Mouse (Mus musculus) monocyte, adult 2 months (primary cell): Measurements from ENCODE around the gene Hspb3.
A peak's percentile ranks its signal among the peaks of the same experiment; 100 is the strongest.

Experiments used
- DNase-seq, 2 experiments: peaks; one replicate each; pipeline ENCODE4 v3.0.0; 2022; ENCODE audit warnings: low spot score in 2 of 2, low read depth in 1 of 2

Hspb3 gene

DNA sequence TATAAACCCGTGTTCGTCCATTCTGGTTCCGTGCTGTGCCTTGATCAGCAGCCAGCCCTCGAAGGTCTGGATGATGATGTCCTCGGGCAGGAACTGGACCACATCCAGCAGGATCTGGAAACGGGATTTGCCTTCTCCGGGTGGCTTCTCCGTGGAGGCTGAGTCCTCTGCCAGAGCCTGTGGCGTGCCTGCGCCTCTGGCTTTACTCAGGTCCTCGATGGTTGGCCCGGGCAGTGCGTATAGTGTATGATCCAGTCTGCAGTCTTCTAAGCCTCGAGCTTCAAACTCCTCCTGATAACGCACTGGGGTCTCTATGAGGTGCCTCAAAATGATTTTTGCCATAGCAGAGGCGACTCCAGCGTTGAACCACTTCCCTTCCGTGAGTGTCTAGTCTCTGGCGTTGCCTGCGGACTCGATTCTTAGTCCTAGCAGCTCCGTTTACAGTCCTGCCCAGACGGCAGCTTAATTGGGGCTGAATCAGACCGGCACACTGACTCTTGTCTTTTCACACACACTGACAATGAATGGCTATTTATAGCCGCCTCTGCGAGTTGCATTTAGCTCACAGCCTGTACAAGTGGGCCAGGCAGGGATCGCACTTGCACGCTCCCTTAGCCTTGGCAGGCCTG, at the start of gene Hspb3:
Gene Hspb3 (minus strand): TSS at position 526 of the 629 bp plus-strand sequence.
- no peak for DNase-seq

DNA sequence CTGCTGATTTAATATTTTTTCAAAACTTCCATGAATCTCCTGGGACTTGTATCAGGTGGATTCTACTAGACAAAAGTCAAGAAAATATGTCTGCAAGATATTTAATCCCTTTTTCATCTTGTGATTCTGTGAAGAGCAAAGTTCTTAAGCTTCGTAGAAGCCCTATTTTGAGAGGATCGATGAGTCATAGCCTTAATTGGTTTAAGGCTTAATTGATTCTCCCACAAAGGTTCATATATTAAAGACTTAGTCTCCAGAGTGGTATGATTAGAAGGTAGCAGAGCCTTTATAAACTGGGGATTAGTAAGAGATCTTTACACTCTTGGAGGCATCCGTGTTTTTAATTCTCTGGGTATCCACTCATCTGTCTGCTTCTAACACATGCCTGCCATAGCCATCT, 49.7 kb upstream of the Hspb3 start:
- DNase-seq, result no peak

DNA sequence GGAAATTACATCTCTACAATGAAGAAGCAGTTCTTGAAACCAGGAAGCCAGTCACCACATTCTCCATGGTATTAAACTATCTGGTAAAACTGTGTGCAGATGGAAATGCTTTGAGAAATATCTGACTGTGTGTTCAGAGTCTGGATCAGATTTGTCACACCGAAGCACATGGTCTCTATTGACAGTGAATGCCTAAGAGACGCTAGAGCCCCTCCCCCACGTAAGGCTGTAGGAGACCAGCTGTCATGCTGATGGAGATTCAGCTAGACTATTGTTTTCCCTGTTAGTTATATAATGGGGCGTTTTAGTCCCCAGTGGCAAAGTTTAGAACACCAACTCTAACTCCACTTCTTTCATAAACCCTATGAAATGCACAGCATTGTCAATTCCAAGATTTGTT, 42.7 kb upstream of the Hspb3 start:
- DNase-seq, result no peak

DNA sequence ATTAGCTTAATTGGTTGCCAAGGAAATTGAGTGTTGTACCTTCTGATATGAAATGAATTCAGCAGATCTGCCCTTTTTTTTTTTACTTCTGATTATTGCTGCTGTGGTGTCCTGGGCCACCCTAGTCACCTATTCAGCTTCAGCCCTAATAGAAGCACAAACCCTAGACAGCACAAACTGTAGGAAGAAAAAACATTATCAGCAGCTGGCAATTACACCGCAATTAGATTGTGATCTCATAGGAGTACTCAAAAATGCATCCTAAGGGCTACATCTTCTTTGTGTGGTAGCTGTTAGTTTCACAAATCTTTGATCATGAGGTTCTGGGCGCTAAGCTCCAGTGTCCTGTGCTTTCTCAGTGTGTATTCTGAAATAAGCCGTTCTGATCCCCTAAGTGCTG, 37.7 kb upstream of the Hspb3 start:
- no peak for DNase-seq

DNA sequence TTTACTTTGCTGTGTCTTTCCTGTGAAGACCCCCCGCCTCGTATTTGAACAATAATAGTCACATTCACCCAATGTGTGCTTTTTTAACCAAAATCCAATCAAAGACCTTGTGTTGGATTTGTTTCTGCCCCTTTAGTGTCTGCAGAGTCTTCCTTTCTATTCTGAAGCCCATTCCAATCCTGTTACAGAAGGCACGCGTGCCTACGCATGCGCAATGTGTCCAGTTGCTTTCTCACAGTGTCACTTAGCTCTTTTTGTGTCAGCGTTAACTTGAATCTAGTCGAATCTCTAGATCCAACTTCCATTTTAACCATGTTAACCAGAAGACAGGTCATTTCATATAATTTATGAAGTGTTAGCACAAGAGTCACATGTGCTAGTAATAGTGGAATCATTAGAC, 36.5 kb upstream of the Hspb3 start:
- DNase-seq, result no peak

DNA sequence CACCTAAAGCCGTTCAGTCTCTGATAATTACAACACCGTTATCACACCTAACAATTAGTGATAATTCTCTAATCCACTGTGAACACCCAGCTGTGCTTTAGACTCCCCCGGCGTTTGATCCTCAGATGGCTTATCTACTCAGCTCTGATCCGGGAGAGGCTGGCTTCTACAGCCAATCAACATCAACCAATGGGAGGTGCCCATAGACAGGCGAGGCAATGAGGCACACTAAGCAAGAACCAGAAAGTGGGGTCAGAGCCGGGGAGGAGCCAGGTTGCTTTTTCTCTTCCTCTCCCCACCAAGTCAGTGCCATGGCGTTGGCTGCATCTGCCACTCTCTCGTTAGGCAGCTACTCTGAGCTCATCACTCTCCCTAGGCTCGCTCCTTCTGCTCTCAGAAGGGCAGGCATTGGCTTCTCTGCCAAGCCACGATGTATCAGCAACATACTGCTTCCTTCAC, 36.0 kb upstream of the Hspb3 start:
- DNase-seq, result no peak

DNA sequence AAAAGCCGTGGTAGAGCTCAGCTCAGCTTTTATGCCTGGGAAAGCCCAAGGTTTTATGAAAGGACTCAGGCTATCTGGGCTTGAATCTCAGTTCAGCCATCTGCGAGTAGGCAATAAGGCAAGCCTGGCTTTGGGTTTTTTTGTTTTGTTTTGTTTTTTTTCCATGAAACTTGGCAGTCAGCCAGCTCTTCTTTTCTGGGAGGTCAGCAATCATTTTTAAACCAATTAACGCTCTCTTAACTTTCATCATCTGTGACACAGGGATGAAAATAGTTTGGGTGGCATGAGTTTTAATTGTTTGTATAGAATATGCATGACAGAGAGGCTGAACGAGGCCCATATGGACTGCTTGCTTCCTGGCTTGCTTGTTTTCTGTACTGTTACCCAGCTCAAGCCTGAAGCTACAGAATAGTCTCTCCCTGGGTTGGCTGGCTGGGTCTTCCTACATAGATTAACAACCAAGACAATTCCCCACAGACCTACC, 33.4 kb upstream of the Hspb3 start:
- no peak for DNase-seq

DNA sequence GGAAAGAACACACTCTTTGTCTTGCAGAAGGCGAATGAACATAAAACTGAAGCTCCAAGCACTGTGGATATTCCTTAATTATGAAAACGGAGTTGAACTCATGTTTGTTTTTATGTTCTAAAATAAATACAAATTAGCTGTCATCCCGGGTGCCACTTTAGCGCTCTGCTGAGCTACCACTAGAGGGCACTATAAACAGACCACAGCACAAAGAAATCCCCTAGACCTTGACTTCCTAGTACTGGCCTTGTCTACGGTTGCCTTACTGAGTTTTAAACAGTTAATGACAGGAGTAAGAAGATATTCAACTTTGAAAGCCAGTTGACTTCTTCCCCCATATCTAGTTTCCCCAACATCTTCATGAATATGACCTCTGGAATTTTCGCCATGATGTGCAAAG, 29.9 kb upstream of the Hspb3 start:
- DNase-seq, result no peak

DNA sequence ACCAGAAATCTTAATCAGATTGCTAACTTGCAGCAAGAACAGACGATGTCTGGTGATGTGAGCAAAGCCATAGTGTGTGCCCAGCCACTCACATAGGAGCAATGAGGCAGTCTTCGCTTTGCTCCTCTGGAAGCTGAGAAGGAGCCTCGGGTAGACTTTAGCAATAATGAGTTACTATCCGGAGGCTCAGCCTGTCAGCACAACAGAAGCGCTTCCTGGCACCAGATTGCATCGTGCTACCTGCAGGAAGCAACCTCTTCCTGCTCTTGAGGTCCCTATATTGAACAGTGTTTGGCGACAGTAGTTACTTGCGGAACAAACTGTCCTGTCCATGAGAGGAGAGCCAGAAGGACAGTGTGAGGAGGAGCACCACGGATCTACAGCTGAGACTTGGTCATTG, 28.2 kb upstream of the Hspb3 start:
- DNase-seq, result no peak

DNA sequence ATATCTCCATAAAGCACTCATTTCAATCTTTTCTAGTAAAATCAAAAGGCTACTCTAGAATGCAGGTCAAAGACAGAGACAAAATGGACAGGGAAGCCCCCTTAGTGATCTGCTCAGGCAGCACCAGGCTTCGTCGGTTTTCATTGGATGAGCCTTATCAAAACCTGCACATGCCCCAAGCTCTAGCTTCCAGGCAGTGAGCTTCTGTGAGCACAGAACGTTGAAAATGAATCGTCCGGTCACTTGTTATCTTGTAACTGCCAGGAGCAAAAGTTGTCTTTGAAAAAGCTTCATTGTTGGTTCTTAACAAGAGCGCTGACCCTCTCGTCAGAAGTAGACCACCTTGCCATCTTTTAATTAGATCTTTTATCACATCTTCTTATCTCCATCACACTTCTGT, 26.4 kb upstream of the Hspb3 start:
- DNase-seq, result no peak

DNA sequence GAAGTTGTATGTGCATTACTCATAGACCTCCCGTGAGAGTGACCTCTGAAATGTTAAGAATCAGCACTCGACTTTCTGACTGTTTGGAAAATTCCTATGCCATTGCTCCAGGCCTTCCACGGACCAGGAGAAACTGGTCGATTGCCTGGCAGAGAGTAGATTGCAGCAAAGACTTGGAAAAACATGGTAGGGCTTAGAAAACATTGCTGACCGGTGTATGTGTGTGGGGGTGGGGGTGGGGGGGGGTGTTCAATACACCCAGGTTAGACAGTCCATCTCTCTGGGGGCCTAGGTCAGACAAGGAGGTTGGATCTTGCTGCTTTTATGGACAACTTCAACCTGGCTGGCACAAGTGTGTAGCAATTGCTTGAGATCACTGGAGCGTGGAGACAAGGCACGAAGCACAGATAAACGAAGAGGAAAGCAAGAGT, 23.2 kb upstream of the Hspb3 start:
- no peak for DNase-seq

DNA sequence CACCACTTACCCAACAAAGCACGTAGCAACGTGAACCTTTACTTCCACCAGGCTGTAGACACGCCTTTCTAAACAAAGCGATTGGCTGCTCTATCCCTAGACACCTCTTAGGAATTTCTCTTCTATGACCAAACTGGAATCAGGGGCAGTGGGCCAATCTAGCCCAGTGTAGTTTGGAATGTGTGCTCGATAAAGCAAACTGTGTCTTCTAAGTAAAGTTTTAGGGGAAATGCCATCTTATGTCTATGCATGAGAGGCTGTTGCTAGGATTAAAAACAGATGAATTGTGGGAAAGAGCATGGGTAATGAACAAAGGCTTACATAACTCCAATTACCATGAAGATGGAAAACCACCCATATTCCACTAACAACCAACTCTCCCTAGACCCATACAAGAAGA, 19.3 kb upstream of the Hspb3 start:
- no peak for DNase-seq

DNA sequence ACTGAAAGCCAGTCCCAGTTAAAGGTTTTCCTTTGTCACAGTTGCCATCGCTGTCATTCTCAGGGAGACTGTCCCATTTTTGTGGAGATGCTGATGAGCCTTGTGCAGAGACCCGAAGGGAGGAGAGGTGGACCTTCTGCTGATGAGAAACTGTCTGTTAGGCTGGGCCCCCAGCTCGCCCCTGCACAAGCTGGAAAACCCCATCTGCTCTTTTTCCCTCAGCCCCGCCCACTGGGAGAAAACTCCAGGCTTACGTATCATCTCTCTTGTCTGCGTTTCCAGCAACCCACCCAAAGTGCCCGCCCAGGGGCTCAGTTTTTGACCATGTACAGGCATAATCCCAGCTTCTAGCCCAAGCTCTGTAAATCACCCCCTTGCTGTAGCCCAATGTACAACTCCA, 17.2 kb upstream of the Hspb3 start:
- no peak for DNase-seq

DNA sequence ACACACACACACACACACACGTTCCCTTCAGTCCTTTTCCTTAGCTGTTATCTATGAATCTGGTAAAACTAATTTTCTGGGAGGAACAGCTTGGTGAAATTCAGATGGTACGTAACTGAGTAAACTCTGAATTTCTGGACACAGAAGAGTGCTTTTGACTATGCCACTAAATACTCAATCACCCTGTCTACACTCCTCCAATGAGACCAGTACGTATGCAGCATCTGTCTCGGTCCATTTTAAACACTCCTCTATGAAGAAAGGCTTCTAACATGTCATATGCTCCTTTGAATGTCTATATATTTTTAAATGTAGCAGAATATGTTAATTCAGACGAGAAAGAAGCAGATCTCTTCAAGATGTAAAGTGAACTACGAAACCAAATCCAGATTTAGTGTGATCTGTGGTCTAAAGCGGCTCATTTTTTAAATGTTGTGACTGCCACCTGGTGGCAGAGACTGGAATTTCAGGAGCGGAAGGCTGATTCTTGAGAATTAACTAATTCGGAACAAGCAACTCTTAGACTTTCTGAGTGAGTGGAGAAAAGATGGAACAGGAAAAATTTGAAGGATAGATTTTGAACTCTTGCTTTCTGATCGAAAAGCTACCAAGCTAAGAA, 6.1 kb upstream of the Hspb3 start:
- peak in 1 of 2 experiments; percentile 22 for DNase-seq

DNA sequence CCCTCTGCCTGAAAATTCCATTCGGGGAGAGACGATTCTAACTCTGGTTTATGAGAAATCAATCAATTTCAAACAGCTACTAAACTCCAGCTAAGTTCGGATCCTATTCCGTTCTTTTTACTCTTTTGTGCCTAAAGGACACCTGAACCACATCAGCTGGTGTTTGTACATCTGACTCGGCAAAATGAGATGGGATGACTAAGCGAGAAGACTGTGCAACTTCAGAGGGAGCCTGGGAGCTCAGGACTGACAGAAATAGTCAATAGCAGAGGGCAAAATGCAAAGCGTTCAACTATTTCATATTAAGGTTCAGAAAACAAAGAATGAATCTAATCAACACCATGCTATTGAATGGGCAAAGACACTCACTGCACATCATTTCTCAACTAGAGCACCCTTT, 407 bp upstream of the Hspb3 start:
- no peak for DNase-seq

DNA sequence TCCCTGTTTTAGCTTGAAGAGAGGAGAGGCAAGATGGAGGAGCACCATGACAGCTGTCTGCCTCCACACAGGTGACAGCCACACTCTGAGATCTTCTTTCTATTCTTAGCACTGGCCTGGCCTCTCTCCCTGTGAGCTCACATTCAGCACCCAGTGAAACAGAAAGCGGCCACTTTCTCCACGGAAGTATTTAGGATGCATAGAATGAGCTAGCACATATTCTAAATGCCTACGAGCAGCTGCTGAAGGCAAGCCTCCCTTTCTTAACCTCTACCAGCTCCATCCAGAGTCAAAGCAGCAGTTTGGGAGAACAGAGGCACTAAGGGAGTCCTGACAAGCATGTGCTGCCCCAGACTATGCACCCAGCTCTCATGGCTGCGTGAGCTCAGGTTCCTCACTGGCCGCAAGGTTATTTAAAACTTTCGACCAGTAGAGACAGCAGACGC, 1.6 kb downstream of the Hspb3 start:
- DNase-seq, result no peak

DNA sequence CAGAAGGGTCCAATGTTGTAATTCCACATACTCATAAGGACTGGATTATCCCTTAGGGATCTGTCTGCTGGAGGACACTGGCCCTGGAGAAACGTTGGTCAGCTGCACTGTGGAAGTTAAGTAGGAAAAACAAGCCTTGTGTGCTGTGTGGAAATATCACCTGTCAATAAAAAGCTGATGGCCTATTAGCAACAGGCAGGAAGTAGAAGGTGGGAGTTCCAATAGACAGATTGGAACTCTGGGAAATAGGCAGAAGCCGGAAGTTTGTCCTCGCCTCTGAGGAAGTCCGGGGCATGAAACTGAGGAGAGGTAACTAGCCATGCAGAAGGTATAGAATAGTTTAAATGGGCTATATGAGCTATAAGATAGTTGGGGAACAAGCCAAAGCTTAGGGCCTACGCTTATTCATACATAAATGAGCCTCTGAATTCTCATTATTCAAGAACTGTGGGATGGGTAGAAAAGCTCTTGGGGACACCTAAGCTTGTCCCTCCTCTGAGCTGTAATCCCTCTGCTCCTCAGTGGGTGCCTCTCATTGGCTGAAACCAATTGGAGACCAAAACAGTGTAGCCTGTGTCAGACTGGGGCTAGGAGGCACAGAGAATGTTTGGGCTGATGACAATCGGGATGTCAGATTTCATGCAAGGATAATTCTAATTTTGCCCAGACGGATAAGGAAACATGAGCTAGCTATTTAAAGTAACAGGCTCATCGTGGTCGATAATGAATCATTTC, 2.7 kb downstream of the Hspb3 start:
- no peak for DNase-seq

DNA sequence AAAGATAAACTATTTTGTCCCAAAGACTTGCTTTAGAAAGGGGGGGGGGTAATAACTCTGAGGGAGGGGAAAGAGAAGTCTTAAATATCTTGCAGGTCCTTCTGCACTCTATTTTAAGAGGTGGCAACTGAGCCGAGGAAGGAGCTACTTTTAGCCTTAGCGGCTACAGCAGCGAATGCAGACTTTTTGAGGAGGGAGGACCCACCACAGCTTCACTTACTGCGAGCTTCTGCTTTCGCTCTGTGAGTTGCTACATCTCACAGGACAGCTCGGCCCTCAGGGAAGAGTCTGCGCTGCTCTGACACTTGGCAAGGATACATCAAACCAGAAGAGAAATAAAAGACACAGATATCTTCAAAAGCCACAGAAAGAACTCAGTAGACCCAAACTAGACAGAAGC, 6.3 kb downstream of the Hspb3 start:
- DNase-seq, result peak in 1 of 2 experiments; percentile 12

DNA sequence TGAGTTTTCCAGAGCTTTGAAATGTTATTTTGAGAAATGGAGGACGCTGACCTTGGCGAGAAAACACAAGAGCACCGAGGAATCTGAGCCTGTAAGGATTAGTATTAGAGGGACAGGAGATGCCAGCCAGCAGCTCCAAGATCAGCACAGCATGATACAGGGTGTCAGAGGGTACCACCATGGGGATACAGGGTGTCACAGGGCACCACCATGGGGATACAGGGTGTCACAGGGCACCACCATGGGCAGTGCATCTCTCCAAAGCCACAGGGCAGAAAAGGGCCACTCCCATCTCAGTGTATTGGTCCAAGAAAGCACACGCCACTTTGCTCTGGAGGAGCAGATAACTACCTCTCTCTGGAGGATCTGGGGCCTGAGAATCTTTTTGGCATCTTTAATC, 6.8 kb downstream of the Hspb3 start:
- no peak for DNase-seq

DNA sequence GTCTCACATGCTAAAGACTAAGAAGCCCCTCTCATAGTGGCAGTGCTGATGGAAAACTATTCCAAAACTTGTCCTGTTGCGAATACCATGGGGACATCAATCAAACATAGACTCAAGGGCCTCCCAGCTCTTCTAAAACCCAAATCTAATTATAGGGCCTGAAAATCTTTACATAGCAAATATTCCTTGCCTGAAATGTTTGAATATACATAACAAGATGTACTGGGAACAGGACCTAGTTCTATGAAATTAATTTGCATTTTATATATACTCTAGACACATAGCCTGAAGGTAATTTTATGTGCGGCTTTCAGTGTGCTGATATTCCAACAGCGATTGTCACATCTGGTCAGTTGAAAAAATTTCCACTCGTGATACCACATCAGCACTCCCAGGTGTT, 8.0 kb downstream of the Hspb3 start:
- DNase-seq, result no peak

DNA sequence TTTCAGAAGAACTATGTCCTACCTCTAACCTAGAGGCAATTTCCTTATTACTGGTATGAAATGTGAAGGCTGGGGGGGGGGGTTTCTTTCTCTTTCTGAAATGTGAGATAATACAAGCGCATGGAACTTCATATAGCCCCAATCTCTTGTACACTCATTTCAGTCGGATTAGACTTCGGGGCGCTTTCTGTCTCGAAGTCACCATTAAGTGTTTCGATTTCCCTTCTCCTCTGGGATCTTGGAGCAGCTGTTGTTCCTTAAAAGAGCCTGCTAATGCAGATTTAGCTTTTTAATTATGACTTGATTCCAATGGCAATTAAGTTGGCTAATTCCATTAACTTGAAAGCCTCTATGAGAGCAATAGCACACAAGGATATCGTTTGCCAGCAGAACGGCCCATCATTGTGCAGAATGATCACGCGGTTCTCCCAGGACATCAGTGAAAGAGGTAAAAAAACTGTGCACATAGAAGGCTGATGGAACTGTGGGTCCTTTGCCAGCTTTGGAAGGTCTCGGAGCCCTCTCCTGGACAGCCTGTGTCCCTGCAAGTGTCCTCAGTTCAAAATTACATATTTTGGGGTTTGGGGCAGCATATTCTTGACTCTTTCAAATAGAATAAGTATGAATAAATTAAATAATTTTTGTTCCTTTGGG, 22.4 kb downstream of the Hspb3 start:
- DNase-seq, result no peak

DNA sequence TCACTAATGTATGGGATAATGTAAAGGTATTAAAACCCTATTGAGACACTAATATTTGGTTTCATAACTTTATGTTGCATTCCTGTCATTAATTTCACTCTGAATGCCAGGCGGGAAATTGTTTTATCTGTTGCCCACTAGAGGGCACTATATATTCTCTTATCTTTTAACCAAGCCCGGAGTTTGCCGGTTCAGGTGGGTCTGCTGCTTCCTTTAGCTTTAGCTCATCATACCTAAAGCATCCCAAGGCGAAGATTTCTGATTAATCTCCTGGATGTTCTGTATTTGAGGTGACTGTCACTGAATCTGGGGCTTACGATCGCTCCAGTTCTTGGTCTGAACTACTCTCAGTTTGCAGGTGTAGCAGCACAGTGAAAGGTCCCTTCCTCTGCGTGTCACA, 24.6 kb downstream of the Hspb3 start:
- DNase-seq, result no peak
